Mouse (Mus musculus) lung, adult 2 months (tissue): Measurements from ENCODE around the gene Umod.

Source experiments
- CTCF ChIP-seq: fragments of 200-500 bp; IDR thresholded peaks from 2 replicates; pipeline ENCODE4 v1.5.1; 2011; ENCODE audit warnings: mild to moderate bottlenecking, low read length, control low read depth; ENCODE audit not compliant: insufficient read depth
- POLR2A ChIP-seq: fragments of 200-500 bp; IDR thresholded peaks from 2 replicates; pipeline ENCODE4 v1.6.1; 2011; ENCODE audit warnings: low read depth, mild to moderate bottlenecking, control low read depth, low read length, borderline replicate concordance; ENCODE audit errors: extremely low read depth

GRCm38 (mm10) chr7:119490041-119490780 is 11.1 kb upstream of the Umod start:
- TF ChIP-seq POLR2A (no peak), CTCF (no peak)
